Mouse (Mus musculus): ENCODE measurements around the gene R3hcc1l.

Gene R3hcc1l

DNA sequence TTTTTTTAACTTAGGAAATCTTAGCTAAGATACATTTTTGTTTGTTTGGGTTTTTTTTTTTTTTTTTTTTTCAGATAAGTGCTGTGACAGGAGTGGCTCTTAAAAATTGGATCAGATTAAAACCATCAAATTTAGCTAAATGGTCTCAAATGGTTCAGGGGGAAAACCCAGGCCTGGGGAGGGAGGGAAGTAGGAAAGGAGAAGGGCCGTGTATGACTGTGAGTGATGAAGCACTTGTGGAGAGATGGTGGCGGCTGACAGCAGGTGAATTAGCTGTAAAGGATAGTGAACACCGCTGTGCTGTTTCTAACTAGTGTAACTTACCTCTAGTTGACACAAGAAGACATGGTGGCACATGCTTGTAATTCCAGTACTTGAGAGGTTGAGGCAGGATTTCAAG lies 40.1 kb downstream of the R3hcc1l start:
- DNase-seq (ENCODE audit: low spot score) = no peak

GRCm38 (mm10) chr19:42561991-42562390 lies 43.4 kb downstream of the R3hcc1l start:
- no peak for DNase-seq (ENCODE audit: low spot score)

DNA sequence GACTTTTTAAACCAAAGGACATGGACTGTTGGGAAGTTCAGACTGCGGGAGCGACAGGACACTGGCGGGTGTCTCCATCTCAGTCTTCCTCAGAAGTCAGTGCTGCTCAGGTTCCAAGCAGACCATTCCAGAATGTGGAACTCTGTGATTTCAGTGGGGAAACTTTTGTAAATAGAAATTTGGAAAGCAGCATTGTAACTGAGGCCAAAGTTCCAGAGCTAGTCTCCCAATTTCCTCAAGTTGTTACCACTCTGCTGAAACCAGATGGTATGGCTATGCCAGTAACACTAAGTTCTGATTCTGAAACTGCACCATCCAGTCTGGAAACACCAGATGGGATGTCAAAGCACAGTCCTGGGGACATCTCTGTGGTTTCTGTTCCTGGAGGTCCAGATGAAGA lies 44.4 kb downstream of the R3hcc1l start:
- no peak for DNase-seq (ENCODE audit: low spot score)

GRCm38 (mm10) chr19:42563726-42564270 lies 45.2 kb downstream of the R3hcc1l start:
- DNase-seq (ENCODE audit: low spot score) = no peak

- DNase-seq (ENCODE audit: low spot score) = no peak
Measured at GRCm38 (mm10) chr19:42566283-42567019, 47.9 kb downstream of the R3hcc1l start.

DNA sequence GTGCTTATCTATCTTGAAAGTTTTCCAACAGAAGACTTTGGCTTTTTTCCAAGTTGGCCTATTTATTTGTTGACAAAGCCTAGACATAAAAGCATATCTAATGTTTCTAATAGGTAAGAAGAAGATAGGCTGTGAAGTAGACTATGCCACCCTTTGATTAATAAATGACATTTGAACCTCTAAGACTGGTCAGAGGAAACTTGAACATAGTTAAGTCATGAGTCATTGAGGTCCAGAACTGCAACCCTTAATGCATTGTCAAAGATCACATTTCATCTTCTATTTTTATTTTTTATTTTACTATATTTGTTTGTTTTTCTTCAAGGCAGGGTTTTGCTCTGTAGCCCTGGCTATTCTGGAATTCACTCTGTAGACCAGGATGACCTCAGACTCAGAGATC lies 48.5 kb downstream of the R3hcc1l start:
- no peak for DNase-seq (ENCODE audit: low spot score)

GRCm38 (mm10) chr19:42569076-42569475 lies 50.5 kb downstream of the R3hcc1l start:
- no peak for DNase-seq (ENCODE audit: low spot score)

GRCm38 (mm10) chr19:42571291-42571690 lies 52.7 kb downstream of the R3hcc1l start:
- no peak for DNase-seq (ENCODE audit: low spot score)

DNA sequence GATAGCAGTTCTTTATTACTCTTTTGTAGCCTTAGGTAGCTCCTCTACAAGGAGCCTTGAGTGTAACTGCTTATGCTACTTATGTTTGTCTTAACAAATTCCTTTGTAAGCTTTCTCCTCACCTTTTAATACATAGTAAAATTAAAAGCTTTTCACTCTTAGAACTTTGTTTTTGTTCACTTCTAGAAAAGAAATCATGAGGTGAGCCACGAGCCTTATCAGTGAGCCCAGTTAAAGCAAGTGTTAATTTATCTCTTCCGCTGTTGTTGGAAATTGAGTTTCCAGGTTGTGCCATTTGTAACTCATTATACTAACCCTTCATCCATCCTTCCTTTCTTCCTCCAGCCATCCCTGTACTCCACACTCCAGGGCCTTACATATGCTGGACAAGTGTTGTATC lies 56.8 kb downstream of the R3hcc1l start:
- no peak for DNase-seq (ENCODE audit: low spot score)

DNA sequence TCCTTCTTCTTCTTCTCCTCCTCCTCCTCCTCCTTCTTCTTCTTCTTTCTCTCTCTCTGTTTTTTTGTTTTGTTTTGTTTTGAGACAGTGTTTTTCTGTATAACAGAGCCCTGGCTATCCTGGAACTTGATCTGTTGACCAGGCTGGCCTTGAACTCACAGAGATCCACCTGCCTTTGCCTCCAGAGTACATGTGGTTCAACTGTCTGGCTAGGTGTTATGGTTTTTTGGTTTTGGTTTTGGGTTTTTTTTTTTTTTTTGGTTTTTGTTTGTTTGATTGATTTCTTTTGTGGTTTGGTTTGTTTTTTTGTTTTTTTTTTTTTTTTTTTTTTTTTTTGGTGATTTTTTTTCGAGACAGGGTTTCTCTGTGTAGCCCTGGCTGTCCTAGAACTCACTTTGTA lies 58.3 kb downstream of the R3hcc1l start:
- DNase-seq (ENCODE audit: low spot score) = no peak

DNA sequence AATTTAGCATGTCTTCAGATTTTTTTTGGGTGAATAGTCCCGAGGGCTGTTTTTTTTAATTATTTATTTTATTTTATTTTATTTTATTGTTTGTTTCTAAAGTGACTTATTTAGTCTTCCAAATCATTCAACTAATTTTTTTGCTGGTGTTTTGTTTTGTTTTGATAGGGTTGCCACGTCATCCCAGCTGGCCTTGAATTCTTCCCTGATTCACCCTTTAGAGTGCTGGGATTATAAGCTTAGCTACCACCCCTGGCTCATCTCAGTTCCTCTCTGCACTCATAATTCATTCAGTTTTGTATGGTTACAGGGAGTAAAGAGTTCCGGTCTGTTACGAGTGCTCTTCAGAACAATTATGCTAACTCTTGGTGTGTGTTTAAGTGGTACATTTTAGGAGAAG lies 60.1 kb downstream of the R3hcc1l start:
- no peak for DNase-seq (ENCODE audit: low spot score)

DNA sequence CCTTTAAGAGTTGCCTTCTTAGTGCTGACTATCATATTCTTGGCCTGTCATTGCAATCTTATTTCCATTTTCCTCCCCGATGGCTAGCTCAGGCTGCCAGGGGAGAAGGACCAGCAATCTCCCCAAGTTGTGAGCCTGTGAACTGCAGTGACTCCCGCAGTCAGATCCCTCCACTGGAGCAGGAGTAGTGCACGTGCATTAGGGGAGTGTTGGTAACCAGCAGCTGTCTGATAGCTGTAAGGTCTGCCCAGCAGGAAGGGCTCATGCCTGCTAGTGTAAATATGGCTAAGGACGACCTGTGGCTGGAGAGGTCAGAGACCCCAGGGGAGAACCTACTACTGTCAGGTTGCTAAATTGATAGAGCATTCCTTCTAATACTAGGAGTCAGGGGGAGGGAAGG lies 62.1 kb downstream of the R3hcc1l start:
- DNase-seq (ENCODE audit: low spot score) = no peak

- no peak for DNase-seq (ENCODE audit: low spot score)
Measured at GRCm38 (mm10) chr19:42582811-42583370, 64.3 kb downstream of the R3hcc1l start.

DNA sequence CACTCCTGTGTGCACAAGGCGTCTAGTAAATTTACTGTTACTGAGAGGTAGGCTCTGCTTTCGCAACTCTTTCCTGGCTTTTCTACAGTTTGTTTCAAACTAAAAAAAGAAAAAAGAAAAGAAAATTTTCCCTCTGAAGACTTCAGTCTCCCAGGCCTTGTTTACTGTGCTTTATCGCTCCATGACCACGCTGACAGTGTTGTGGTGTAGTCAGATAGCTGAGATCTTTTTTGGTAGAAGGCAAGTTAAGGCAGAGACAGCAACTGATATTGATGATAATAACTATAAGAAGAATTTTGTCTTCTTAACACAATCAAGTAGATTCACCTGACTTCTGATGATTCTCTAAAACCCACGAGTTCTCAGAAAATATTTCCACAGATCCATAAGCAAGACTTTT lies 65.1 kb downstream of the R3hcc1l start:
- no peak for DNase-seq (ENCODE audit: low spot score)

GRCm38 (mm10) chr19:42584188-42584587 lies 65.6 kb downstream of the R3hcc1l start:
- DNase-seq (ENCODE audit: low spot score) = no peak

- no peak for DNase-seq (ENCODE audit: low spot score)
Measured at GRCm38 (mm10) chr19:42587704-42588103, 69.1 kb downstream of the R3hcc1l start.

GRCm38 (mm10) chr19:42589246-42589645 lies 70.7 kb downstream of the R3hcc1l start:
- DNase-seq (ENCODE audit: low spot score) = no peak

GRCm38 (mm10) chr19:42591534-42591933 lies 73.0 kb downstream of the R3hcc1l start:
- no peak for DNase-seq (ENCODE audit: low spot score)

DNA sequence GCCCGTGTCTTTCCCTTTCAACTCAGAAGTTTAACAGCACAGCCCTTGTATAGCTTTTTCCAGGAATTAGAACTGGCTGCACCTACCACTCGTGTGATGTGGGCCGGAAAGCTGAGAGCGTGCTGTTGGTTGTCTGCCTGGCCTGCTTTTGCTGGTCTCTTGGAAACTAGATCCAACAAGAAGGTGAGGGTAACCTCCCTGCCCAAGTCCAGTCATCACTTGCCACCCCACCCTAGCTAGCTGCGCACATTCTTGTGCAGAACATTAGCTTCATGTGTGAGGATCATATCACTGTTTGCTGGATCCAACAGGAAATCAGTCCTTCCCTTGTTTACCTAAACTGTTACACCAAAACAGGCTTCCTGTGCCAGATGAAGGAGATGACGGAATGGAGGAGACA lies 74.9 kb downstream of the R3hcc1l start:
- no peak for DNase-seq (ENCODE audit: low spot score)

GRCm38 (mm10) chr19:42595066-42595465 lies 76.5 kb downstream of the R3hcc1l start:
- DNase-seq (ENCODE audit: low spot score) = no peak

- no peak for DNase-seq (ENCODE audit: low spot score)
Measured at GRCm38 (mm10) chr19:42597286-42597685, 78.7 kb downstream of the R3hcc1l start.

- DNase-seq (ENCODE audit: low spot score) = no peak
Measured at GRCm38 (mm10) chr19:42597896-42598295, 79.3 kb downstream of the R3hcc1l start.

- no peak for DNase-seq (ENCODE audit: low spot score)
Measured at GRCm38 (mm10) chr19:42599891-42600290, 81.3 kb downstream of the R3hcc1l start.

GRCm38 (mm10) chr19:42600591-42600990 lies 82.0 kb downstream of the R3hcc1l start:
- no peak for DNase-seq (ENCODE audit: low spot score)

Data from ovary, postnatal 10 days (tissue).